Mouse (Mus musculus): ENCODE data around the gene Cdh22. TPM values are rescaled to one million over a fixed set of nuclear protein-coding genes. Genes with fewer than 3 reads are reported as not detected.
A peak's percentile ranks its signal among the peaks of the same experiment; 100 is the strongest.

Cdh22 gene
- polyA plus RNA-seq, 1 experiment from 2014 or later, result 9.0 TPM

DNA sequence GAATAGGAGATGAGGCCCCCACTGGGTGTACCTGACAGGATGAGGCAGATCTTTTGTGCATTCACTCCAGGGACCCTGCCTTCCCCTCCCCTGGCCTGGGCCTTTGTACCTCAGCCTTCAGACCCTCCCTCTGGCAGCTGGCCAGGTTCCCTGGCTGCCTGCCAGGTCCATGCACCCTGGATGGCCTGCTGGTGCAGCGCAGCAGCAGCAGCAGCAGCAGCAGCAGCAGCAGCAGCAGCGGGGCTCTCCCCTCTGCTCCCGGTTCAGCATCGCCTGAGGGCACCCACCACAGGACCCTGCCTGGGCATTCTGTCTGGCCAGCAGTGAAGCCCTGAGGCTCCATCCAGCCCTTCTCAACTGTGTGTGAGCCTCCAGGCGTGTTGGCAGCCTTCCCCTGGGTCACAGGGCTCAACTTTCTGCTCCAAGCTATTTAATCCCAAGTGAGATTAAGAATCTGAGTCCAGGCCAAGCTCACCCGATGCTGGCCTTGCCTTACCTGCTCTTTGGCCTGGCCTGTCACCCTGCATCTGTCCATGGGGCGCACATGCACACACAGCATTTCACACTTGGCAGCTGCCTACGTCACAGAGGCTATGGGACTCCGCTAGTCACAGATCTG, 50.5 kb downstream of the Cdh22 start:
- ATAC-seq (ENCODE audit: low read depth), result peak; percentile 52
- H3K27me3 ChIP-seq (ENCODE audit: control insufficient read depth, insufficient read depth, low read length), result peaks cover 18% of the 10 kb centered on the region
- peaks cover 18% of the 10 kb centered on the region; the same call in 1 of the 2 replicates for H3K4me1 ChIP-seq (ENCODE audit: control insufficient read depth, insufficient read depth, low read length)
- no peak overlapping the region for H3K4me2 ChIP-seq (ENCODE audit: low read depth, low read length)
- no peak overlapping the region for H3K4me3 ChIP-seq (ENCODE audit: low read depth, low read length)
- H3K9ac ChIP-seq (replicated peaks; ENCODE audit: low read depth, low read length), result no peak overlapping the region
- H3K36me3 ChIP-seq (ENCODE audit: control insufficient read depth, insufficient read depth, low read length), result no peaks in the 10 kb centered on the region
- no peak overlapping the region for H3K27ac ChIP-seq (ENCODE audit: low read depth, low read length)
- H3K9me3 ChIP-seq (ENCODE audit: control insufficient read depth, low read length), result no peaks in the 10 kb centered on the region
- 28% methylated on average over 9 of the region's 9 CpGs for WGBS

DNA sequence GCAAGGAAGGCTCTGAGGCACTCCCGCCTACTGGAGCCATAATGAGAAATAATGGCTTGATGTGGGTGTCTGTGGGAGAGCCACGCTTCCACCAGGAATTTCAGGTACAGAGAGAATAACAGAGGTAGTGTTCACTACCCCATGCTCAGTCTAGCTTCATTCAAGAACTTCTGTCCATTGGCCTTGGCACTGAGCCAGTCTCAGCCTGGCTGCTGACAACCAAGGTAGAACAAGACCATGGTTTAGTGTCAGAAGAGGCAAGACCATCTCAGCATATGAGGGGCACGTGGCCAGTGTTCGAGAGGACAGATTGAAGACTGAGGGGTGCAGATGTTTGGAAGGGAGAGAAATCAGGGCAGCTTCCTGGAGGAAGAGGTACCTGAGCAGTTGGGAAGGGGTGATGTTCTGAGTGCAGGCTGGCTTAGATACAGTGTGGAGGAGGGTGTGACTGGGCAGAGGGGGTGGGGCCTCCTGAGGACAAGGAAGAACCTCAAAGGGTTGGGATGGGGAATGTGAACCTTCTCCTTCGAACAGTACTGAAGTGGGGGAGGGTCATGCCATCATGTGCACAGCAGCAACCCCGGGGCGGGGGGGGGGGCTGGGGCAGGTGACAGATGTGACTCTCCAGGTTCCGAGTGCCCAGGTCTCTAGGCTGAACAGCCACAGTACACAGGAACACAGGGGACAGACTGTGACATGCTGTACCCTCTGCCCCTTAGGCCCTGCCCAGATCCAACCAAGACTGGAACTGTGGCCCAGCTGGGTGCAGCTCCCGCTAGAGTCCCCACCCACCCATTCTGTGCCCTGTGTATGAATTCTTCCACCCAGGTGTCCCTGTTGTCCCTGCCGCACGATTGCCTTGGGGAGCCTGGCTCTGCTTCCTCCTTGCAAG, 52.3 kb downstream of the Cdh22 start:
- peaks cover 18% of the 10 kb centered on the region; the same call in 1 of the 2 replicates for H3K4me1 ChIP-seq (ENCODE audit: control insufficient read depth, insufficient read depth, low read length)
- H3K27ac ChIP-seq (ENCODE audit: low read depth, low read length), result no peak overlapping the region
- H3K9me3 ChIP-seq (ENCODE audit: control insufficient read depth, low read length), result no peaks in the 10 kb centered on the region
- no peak; the same call in 1 of the 2 replicates for ATAC-seq (ENCODE audit: low read depth)
- no peak overlapping the region for H3K9ac ChIP-seq (replicated peaks; ENCODE audit: low read depth, low read length)
- 51% methylated on average over 11 of the region's 11 CpGs for WGBS
- no peak overlapping the region for H3K4me2 ChIP-seq (ENCODE audit: low read depth, low read length)
- H3K36me3 ChIP-seq (ENCODE audit: control insufficient read depth, insufficient read depth, low read length), result no peaks in the 10 kb centered on the region
- peaks cover 15% of the 10 kb centered on the region for H3K27me3 ChIP-seq (ENCODE audit: control insufficient read depth, insufficient read depth, low read length)
- H3K4me3 ChIP-seq (ENCODE audit: low read depth, low read length), result no peak overlapping the region

DNA sequence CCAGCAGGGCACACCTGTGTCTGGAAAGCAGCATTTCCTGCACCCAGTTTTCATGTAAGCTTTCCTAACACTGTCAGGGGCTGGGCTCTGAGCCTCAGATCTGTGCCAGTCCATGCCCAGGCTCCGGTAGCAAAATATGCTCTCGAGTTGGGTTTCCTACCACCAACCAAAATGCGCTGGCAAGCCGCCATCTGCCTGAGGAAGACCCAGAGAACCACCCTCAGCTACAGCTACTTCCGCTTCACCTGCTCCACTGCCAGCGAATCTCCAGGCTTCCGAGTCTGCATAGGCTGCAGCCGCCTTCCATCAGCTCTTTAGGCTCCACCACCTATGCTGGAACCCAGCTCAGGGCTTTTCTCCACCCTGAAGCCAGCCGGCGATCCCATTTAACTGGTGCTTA, 55.4 kb downstream of the Cdh22 start:
- no peak overlapping the region for H3K4me3 ChIP-seq (ENCODE audit: low read depth, low read length)
- H3K4me1 ChIP-seq (ENCODE audit: control insufficient read depth, insufficient read depth, low read length), result peaks cover 25% of the 10 kb centered on the region; the same call in 1 of the 2 replicates
- peaks cover 15% of the 10 kb centered on the region for H3K27me3 ChIP-seq (ENCODE audit: control insufficient read depth, insufficient read depth, low read length)
- WGBS, result 52% methylated on average over 10 of the region's 10 CpGs
- no peak for ATAC-seq (ENCODE audit: low read depth)
- H3K4me2 ChIP-seq (ENCODE audit: low read depth, low read length), result no peak overlapping the region
- no peak overlapping the region for H3K9ac ChIP-seq (replicated peaks; ENCODE audit: low read depth, low read length)
- no peak overlapping the region for H3K27ac ChIP-seq (ENCODE audit: low read depth, low read length)
- H3K36me3 ChIP-seq (ENCODE audit: control insufficient read depth, insufficient read depth, low read length), result no peaks in the 10 kb centered on the region
- no peaks in the 10 kb centered on the region for H3K9me3 ChIP-seq (ENCODE audit: control insufficient read depth, low read length)

DNA sequence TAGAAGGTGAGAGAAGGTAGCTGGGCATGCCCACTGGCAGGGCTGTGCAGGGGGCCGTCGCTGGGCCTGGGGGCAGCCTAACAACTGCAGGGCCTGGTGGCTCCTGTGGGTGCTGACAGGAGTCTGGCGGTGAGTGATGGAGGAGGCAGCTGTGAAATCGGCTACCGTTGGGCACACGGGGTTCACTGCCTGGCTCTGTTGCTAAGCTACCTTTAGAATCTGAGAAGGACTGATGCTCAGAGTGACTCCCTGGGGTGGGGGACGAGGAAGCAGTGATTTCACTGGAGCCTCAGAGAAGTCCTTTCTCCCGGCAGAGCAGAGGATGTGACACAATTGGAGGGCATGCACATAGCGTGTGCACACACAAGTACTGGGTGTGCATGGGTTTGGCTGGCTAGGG, 57.7 kb downstream of the Cdh22 start:
- Histone ChIP-seq H3K9ac (replicated peaks; ENCODE audit: low read depth, low read length) (peak overlapping the region; percentile 4; the same call in 1 of the 2 replicates), H3K27me3 (ENCODE audit: control insufficient read depth, insufficient read depth, low read length) (peaks cover 15% of the 10 kb centered on the region), H3K4me1 (ENCODE audit: control insufficient read depth, insufficient read depth, low read length) (peaks cover 15% of the 10 kb centered on the region), H3K36me3 (ENCODE audit: control insufficient read depth, insufficient read depth, low read length) (no peaks in the 10 kb centered on the region), H3K4me3 (ENCODE audit: low read depth, low read length) (no peak overlapping the region), H3K4me2 (ENCODE audit: low read depth, low read length) (no peak overlapping the region), H3K9me3 (ENCODE audit: control insufficient read depth, low read length) (no peaks in the 10 kb centered on the region), H3K27ac (ENCODE audit: low read depth, low read length) (peak overlapping the region; percentile 12; the same call in 1 of the 2 replicates)
- ATAC-seq (ENCODE audit: low read depth), result peak; percentile 45; the same call in 1 of the 2 replicates
- whole genome bisulfite sequencing, result 5% methylated on average over 9 of the region's 9 CpGs

DNA sequence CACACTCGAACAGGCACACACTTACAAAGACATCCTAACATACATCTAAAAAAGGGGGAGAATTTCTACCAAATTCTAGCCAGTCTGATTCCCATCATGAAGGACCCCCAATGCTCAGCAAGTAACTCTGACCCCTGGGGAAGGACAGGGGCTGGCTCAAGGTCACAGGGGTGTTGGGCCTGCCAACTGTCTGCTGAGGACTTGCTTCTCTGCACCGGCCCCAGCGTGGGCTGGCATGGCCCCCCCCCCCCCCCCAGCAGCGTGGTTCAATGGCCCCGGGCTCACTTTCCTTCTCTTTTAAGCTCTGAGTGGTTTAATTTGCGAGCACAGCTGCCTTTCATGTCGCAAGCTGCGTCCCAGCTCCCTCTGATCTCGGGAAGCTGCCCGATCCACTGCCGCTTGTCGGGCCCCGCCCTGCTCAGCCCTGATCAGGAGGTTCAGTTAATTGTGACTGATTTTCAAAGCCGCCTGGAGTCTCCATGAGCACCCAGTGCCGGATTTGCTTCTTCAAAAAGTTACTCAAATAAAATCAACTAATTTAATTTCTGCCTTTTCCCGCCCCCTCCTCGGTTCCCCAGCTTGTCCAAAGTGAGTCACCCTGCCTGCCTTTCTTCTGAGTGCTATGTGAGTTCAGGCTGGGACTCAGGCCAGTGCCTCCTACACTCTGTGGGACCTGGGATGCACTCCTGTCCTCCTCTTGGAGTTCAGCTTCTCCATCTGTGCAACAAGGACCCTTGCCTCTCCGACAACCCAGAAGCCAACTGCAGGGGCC, 67.8 kb downstream of the Cdh22 start:
- no peak overlapping the region for H3K27ac ChIP-seq (ENCODE audit: low read depth, low read length)
- H3K36me3 ChIP-seq (ENCODE audit: control insufficient read depth, insufficient read depth, low read length), result no peaks in the 10 kb centered on the region
- H3K4me2 ChIP-seq (ENCODE audit: low read depth, low read length), result no peak overlapping the region
- no peaks in the 10 kb centered on the region for H3K9me3 ChIP-seq (ENCODE audit: control insufficient read depth, low read length)
- ATAC-seq (ENCODE audit: low read depth), result no peak
- peaks cover 9% of the 10 kb centered on the region for H3K4me1 ChIP-seq (ENCODE audit: control insufficient read depth, insufficient read depth, low read length)
- H3K4me3 ChIP-seq (ENCODE audit: low read depth, low read length), result no peak overlapping the region
- H3K27me3 ChIP-seq (ENCODE audit: control insufficient read depth, insufficient read depth, low read length), result peaks cover 8% of the 10 kb centered on the region
- H3K9ac ChIP-seq (replicated peaks; ENCODE audit: low read depth, low read length), result no peak overlapping the region
- 14% methylated on average over 18 of the region's 18 CpGs for WGBS

DNA sequence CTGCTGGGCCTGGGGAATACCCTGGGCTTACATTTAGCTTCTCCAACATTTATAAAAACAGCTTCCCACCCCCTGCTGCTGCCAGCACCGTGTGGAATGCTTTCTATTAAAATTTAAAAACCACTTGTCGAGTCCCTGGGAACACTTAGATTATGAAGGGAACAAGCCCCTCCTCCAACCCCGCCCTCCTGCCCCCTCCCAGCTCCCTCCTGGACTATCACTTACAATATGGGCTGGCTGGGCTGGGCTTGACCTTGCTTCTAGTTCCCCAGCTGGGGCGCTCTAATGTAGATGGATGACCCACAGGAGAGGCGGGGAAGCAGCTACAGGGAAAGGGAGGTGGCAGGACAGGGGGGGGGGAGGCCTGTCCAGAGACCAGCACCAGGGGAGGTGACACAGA, 72.4 kb downstream of the Cdh22 start:
- Histone ChIP-seq H3K4me1 (ENCODE audit: control insufficient read depth, insufficient read depth, low read length) (peaks cover 23% of the 10 kb centered on the region), H3K4me3 (ENCODE audit: low read depth, low read length) (no peak overlapping the region), H3K9me3 (ENCODE audit: control insufficient read depth, low read length) (no peaks in the 10 kb centered on the region), H3K27me3 (ENCODE audit: control insufficient read depth, insufficient read depth, low read length) (no peaks in the 10 kb centered on the region), H3K9ac (replicated peaks; ENCODE audit: low read depth, low read length) (no peak overlapping the region), H3K36me3 (ENCODE audit: control insufficient read depth, insufficient read depth, low read length) (no peaks in the 10 kb centered on the region), H3K4me2 (ENCODE audit: low read depth, low read length) (no peak overlapping the region), H3K27ac (ENCODE audit: low read depth, low read length) (no peak overlapping the region)
- 9% methylated on average over 5 of the region's 5 CpGs for WGBS
- no peak for ATAC-seq (ENCODE audit: low read depth)

DNA sequence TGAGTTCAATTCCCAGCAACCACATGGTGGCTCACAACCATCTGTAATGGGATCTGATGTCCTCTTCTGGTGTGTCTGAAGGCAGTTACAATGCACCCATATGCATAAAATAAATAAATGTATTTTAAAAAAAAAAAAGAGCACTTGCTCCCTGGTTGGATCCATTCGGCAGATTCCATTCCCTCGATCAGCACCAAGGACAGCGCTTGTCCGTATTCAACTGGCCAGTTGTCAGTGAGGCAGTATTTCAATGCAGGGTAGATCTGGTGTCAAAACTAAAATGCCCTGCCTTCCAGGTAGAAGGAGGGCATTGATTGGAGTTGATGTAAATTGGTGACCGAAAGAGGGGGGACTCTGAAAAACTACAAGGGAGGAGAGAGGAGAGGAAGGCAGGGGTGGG, 74.2 kb downstream of the Cdh22 start:
- ATAC-seq (ENCODE audit: low read depth), result no peak
- no peak overlapping the region for H3K4me3 ChIP-seq (ENCODE audit: low read depth, low read length)
- no peak overlapping the region for H3K4me2 ChIP-seq (ENCODE audit: low read depth, low read length)
- no peaks in the 10 kb centered on the region for H3K36me3 ChIP-seq (ENCODE audit: control insufficient read depth, insufficient read depth, low read length)
- no peak overlapping the region for H3K9ac ChIP-seq (replicated peaks; ENCODE audit: low read depth, low read length)
- H3K9me3 ChIP-seq (ENCODE audit: control insufficient read depth, low read length), result no peaks in the 10 kb centered on the region
- no peak overlapping the region for H3K27ac ChIP-seq (ENCODE audit: low read depth, low read length)
- no peaks in the 10 kb centered on the region for H3K27me3 ChIP-seq (ENCODE audit: control insufficient read depth, insufficient read depth, low read length)
- WGBS, result 19% methylated on average over 5 of the region's 5 CpGs
- H3K4me1 ChIP-seq (ENCODE audit: control insufficient read depth, insufficient read depth, low read length), result peaks cover 23% of the 10 kb centered on the region

DNA sequence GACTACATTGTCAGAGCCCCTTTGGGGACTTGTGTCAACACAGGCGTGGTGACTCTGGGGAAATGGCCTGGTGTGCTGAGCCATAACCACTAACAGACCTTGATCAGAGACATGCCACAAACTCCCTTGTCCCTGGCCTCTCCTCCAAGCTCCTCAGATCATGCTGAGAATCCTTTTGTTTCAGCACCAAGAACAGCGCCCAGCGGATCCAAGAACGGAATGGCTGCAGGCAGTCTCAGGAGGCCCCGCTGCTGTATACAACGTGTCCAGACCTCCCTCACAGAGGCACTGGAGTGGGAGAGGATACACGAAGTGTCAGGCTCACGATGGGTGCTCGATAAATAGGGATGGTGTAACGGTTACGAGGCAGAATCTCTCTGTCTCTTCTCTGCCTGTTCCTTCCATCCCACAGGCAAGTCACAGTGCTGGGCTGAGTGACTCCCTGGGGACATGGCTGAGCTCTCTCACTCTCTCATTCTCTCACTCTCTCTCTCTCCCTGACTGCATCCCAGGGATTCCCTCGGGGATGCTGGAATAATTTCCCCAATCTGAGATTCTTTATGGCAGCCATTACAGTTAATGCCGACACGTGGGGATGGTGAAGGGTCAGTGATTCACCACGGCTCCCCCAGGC, 75.5 kb downstream of the Cdh22 start:
- 9% methylated on average over 15 of the region's 15 CpGs for WGBS
- peak; percentile 38; the same call in 1 of the 2 replicates for ATAC-seq (ENCODE audit: low read depth)
- peaks cover 23% of the 10 kb centered on the region for H3K4me1 ChIP-seq (ENCODE audit: control insufficient read depth, insufficient read depth, low read length)
- no peak overlapping the region for H3K27ac ChIP-seq (ENCODE audit: low read depth, low read length)
- H3K27me3 ChIP-seq (ENCODE audit: control insufficient read depth, insufficient read depth, low read length), result no peaks in the 10 kb centered on the region
- H3K9me3 ChIP-seq (ENCODE audit: control insufficient read depth, low read length), result no peaks in the 10 kb centered on the region
- no peak overlapping the region for H3K4me3 ChIP-seq (ENCODE audit: low read depth, low read length)
- H3K36me3 ChIP-seq (ENCODE audit: control insufficient read depth, insufficient read depth, low read length), result no peaks in the 10 kb centered on the region
- no peak overlapping the region for H3K4me2 ChIP-seq (ENCODE audit: low read depth, low read length)
- no peak overlapping the region for H3K9ac ChIP-seq (replicated peaks; ENCODE audit: low read depth, low read length)
